ENCODE assay signal across 21 mouse cellular contexts in genomic region chr12:49381031-49381525, GRCm38 (mm10). TPM values are rescaled to one million over a fixed set of nuclear protein-coding genes. Genes with fewer than 3 reads are reported as not detected.
DNase-seq lines count a peak whose midpoint lies in the region; ATAC-seq and TF ChIP-seq lines count a peak whose summit lies in the region.
"Had no signal": no experiment of that assay in that cellular context is flagged by ENCODE, and none has a peak within 500 bp of the region (broad histone marks: within the 10 kb centered on the region; RNA-seq: fewer than 3 reads in every experiment).

No protein-coding gene starts in this region.

- no peaks in the 10 kb centered on the region for H3K4me1 ChIP-seq in embryonic facial prominence, embryonic 11.5 days (ENCODE audit: control insufficient read depth, insufficient read depth, low read length)
- peaks cover 10% of the 10 kb centered on the region for H3K4me1 ChIP-seq in forebrain, embryonic 16.5 days (replicated peaks; ENCODE audit: control insufficient read depth, insufficient read depth, low read length)

- peak overlapping the region; percentile 100 for H3K27ac ChIP-seq in layer of hippocampus, adult 2 months
- no peak overlapping the region for H3K27ac ChIP-seq in embryonic facial prominence, embryonic 11.5 days (replicated peaks; ENCODE audit: low read depth, low read length)
- peak overlapping the region; percentile 100 for H3K27ac ChIP-seq in forebrain, embryonic 16.5 days (ENCODE audit: low read length)
- H3K27ac ChIP-seq: heart, embryonic 13.5 days; liver, embryonic 14.5 days; neural tube, embryonic 15.5 days had no signal

- H3K4me3 ChIP-seq in layer of hippocampus, adult 2 months: peak overlapping the region; percentile 89
- H3K4me3 ChIP-seq in embryonic facial prominence, embryonic 11.5 days (ENCODE audit: low read depth, low read length): no peak overlapping the region
- peak overlapping the region; percentile 80 for H3K4me3 ChIP-seq in forebrain, embryonic 16.5 days (replicated peaks; ENCODE audit: low read length)
- H3K4me3 ChIP-seq: heart, embryonic 13.5 days; neural tube, embryonic 15.5 days had no signal

- H3K27me3 ChIP-seq in embryonic facial prominence, embryonic 11.5 days (ENCODE audit: control insufficient read depth, insufficient read depth, low read length): peaks cover 79% of the 10 kb centered on the region
- no peaks in the 10 kb centered on the region for H3K27me3 ChIP-seq in forebrain, embryonic 16.5 days (replicated peaks; ENCODE audit: control insufficient read depth, insufficient read depth, low read length)

- no peak for DNase-seq in layer of hippocampus, adult 2 months (ENCODE audit: low spot score in 2 of 2)
- no peak for DNase-seq in layer of hippocampus, adult 8-10 months (ENCODE audit: low spot score in 2 of 2)
- DNase-seq in brain, embryonic 14.5 days (ENCODE audit: low read depth): peak; percentile 71
- DNase-seq in embryonic facial prominence, embryonic 11.5 days (ENCODE audit: low spot score): peak; percentile 28
- DNase-seq in adrenal gland, postnatal 10 days: no peak
- no peak for DNase-seq in spleen, adult 12 weeks (ENCODE audit: low spot score)
- DNase-seq in layer of hippocampus, adult 11-12 months (ENCODE audit: low spot score): no peak
- DNase-seq: B cell, adult 2 months; cerebellum, adult 9-11 months; heart, postnatal 36 days; kidney, adult 11 months; kidney, postnatal 10 days; thymus, postnatal 14 days had no signal

- 4% methylated on average over 4 of the region's 4 CpGs for WGBS in embryonic facial prominence, embryonic 11.5 days
- WGBS in forebrain, embryonic 16.5 days: under 1% methylated on average over 4 of the region's 4 CpGs

- H3K36me3 ChIP-seq in embryonic facial prominence, embryonic 11.5 days (replicated peaks; ENCODE audit: control insufficient read depth, insufficient read depth, low read depth, low read length): no peaks in the 10 kb centered on the region
- 0 out of 2 replicates have a peak, but pooled peaks cover 2% of the 10 kb centered on the region for H3K36me3 ChIP-seq in forebrain, embryonic 16.5 days (ENCODE audit: control insufficient read depth, insufficient read depth)
- H3K36me3 ChIP-seq: heart, embryonic 13.5 days; neural tube, embryonic 15.5 days had no signal

- no peak for ATAC-seq in embryonic facial prominence, embryonic 11.5 days (replicated peaks; ENCODE audit: insufficient number of reproducible peaks, low FRiP score, low TSS enrichment, low read depth)
- ATAC-seq in forebrain, embryonic 16.5 days: no peak
- ATAC-seq: midbrain, embryonic 16.5 days had no signal

- TF ChIP-seq CTCF in layer of hippocampus, adult 2 months (conservative IDR thresholded peaks at IDR 0.05): no peak
- no peak for TF ChIP-seq CTCF in brain, embryonic 14.5 days (IDR thresholded peaks at IDR 0.05; ENCODE audit: borderline replicate concordance, extremely low read depth, insufficient read depth, insufficient read length)

- no peak overlapping the region for H3K4me2 ChIP-seq in embryonic facial prominence, embryonic 11.5 days (ENCODE audit: low read depth, low read length)
- peak overlapping the region; percentile 63 for H3K4me2 ChIP-seq in forebrain, embryonic 16.5 days (ENCODE audit: low read length)
- H3K4me2 ChIP-seq: heart, embryonic 13.5 days; neural tube, embryonic 15.5 days had no signal

- H3K9ac ChIP-seq in embryonic facial prominence, embryonic 11.5 days (replicated peaks; ENCODE audit: low read length): no peak overlapping the region
- H3K9ac ChIP-seq in forebrain, embryonic 16.5 days (replicated peaks; ENCODE audit: low read depth, low read length): peak overlapping the region; percentile 98
- H3K9ac ChIP-seq: heart, embryonic 13.5 days; liver, embryonic 14.5 days; neural tube, embryonic 15.5 days had no signal

- no peak for TF ChIP-seq POLR2A in brain, embryonic 14.5 days (IDR thresholded peaks at IDR 0.05; ENCODE audit: borderline replicate concordance, extremely low read depth, insufficient read depth, insufficient read length, poor library complexity, severe bottlenecking)

- H3K9me3 ChIP-seq in embryonic facial prominence, embryonic 11.5 days (replicated peaks; ENCODE audit: control insufficient read depth, low read length): no peaks in the 10 kb centered on the region
- H3K9me3 ChIP-seq in forebrain, embryonic 16.5 days (ENCODE audit: control insufficient read depth, low read length): no peaks in the 10 kb centered on the region
- H3K9me3 ChIP-seq: heart, embryonic 13.5 days; neural tube, embryonic 15.5 days had no signal

RNA-seq across cellular contexts. Expression of gene Foxg1, which starts 1.4 kb away (rescaled TPM):
- total RNA-seq in layer of hippocampus, adult 2 months (2021): 100 to 1,000 TPM; 149 to 167 TPM
- total RNA-seq in layer of hippocampus, adult 8-10 months (2022): 100 to 1,000 TPM; 124 to 133 (median 128) TPM
- polyA plus RNA-seq in brain, embryonic 14.5 days (2012; rRNA removed): 76.0 and 160 TPM in 2 replicates
- 3.7 and 5.0 TPM in 2 replicates for polyA plus RNA-seq in embryonic facial prominence, embryonic 11.5 days (2014; fragmentation: Nextera tagmentation; extraction: Ambion mirVana)
- 92.9 and 103 TPM in 2 replicates for polyA plus RNA-seq in forebrain, embryonic 16.5 days (2015; fragmentation: Nextera tagmentation; extraction: Ambion mirVana)
- 1 to 10 TPM in 1 of 2 experiments, not detected in 1; 1.4 TPM for total RNA-seq in adrenal gland, postnatal 10 days (2021)
- total RNA-seq: adrenal gland, adult 18-20 months; gastrocnemius, adult 8-10 months; heart, postnatal 36 days had no signal
- polyA plus RNA-seq: liver, embryonic 14.5 days; neural tube, embryonic 15.5 days had no signal

RNA-seq across cellular contexts. Expression of gene Gm43517, which starts 3.9 kb away (rescaled TPM):
- 10 to 100 TPM; 11.7 to 12.8 TPM for total RNA-seq in layer of hippocampus, adult 2 months (2021)
- total RNA-seq in layer of hippocampus, adult 8-10 months (2022): 10 to 100 TPM in 3 of 4 experiments, 1 to 10 TPM in 1; 6.2 to 16.4 (median 10.8) TPM
- polyA plus RNA-seq in brain, embryonic 14.5 days (2012; rRNA removed): 1.5 and 4.7 TPM in 2 replicates
- polyA plus RNA-seq in embryonic facial prominence, embryonic 11.5 days (2014; fragmentation: Nextera tagmentation; extraction: Ambion mirVana): 0.10 TPM in 1 of 2 replicates, not detected in the other
- polyA plus RNA-seq in forebrain, embryonic 16.5 days (2015; fragmentation: Nextera tagmentation; extraction: Ambion mirVana): 3.6 and 4.0 TPM in 2 replicates
- total RNA-seq in adrenal gland, postnatal 10 days (2021): under 1 TPM in 1 of 2 experiments, not detected in 1; 0.12 TPM
- total RNA-seq: adrenal gland, adult 18-20 months; gastrocnemius, adult 8-10 months; heart, postnatal 36 days had no signal
- polyA plus RNA-seq: heart, embryonic 13.5 days; liver, embryonic 14.5 days; lung, embryonic 16.5 days; neural tube, embryonic 15.5 days had no signal

Comparison
In these comparisons a context has a peak if more than half of its experiments do, and no peak if none do; other contexts are left out.
1. DNase-seq: peak in brain, embryonic 14.5 days (single experiment) and embryonic facial prominence, embryonic 11.5 days (single experiment); none in layer of hippocampus, adult 2 months (0 of 2), layer of hippocampus, adult 8-10 months (0 of 2), adrenal gland, postnatal 10 days (single experiment), spleen, adult 12 weeks (single experiment) and layer of hippocampus, adult 11-12 months (single experiment).
2. RNA of gene Foxg1, which starts 1.4 kb away (total RNA-seq): 149 to 167 TPM in layer of hippocampus, adult 2 months and 124 to 133 TPM in layer of hippocampus, adult 8-10 months; 1.4 TPM in adrenal gland, postnatal 10 days; every median in the first group is over 10 times any median in the second.
3. RNA of gene Gm43517, which starts 3.9 kb away (total RNA-seq): 11.7 to 12.8 TPM in layer of hippocampus, adult 2 months and 6.2 to 16.4 TPM in layer of hippocampus, adult 8-10 months; 0.12 TPM in adrenal gland, postnatal 10 days; every median in the first group is over 4 times any median in the second.